Mouse (Mus musculus) frontal cortex, postnatal 14 days (tissue): Measurements from ENCODE around the gene Kif17.

Source experiments
- DNase-seq, 2 experiments: peaks; one replicate each; pipeline ENCODE4 v3.0.0; 2022; ENCODE audit warnings: low spot score in 2 of 2

Gene Kif17

GRCm38 (mm10) chr4:138250088-138250960 is at the start of gene Kif17, which contains the start of gene Sh2d5:
Gene Kif17, plus strand, starts transcription at chr4:138250435.
Gene Sh2d5, plus strand, starts transcription at chr4:138250403.
- peak; percentile 83 to 84 for DNase-seq

- no peak for DNase-seq
These were observed 49.5 kb upstream of the Kif17 start for GRCm38 (mm10) chr4:138200769-138201168.

- no peak for DNase-seq
These were observed 48.5 kb upstream of the Kif17 start for GRCm38 (mm10) chr4:138201696-138202095.

- no peak for DNase-seq
These were observed 40.1 kb upstream of the Kif17 start for GRCm38 (mm10) chr4:138210116-138210515.

GRCm38 (mm10) chr4:138213861-138214260 is 36.4 kb upstream of the Kif17 start:
- DNase-seq, result no peak

GRCm38 (mm10) chr4:138215671-138216199 is 34.5 kb upstream of the Kif17 start:
- no peak for DNase-seq

GRCm38 (mm10) chr4:138216200-138216890 is 33.9 kb upstream of the Kif17 start, which contains the start of gene Hp1bp3:
Gene Hp1bp3, plus strand, starts transcription at chr4:138216296.
- DNase-seq, result peak; percentile 52 to 71

- DNase-seq, result peak; percentile 96 to 97
These were observed 33.3 kb upstream of the Kif17 start for GRCm38 (mm10) chr4:138216891-138217392.

GRCm38 (mm10) chr4:138217441-138217840 is 32.8 kb upstream of the Kif17 start:
- peak in 1 of 2 experiments; percentile 32 for DNase-seq

GRCm38 (mm10) chr4:138217951-138218685 is 32.1 kb upstream of the Kif17 start:
- no peak for DNase-seq

- no peak for DNase-seq
These were observed 30.9 kb upstream of the Kif17 start for GRCm38 (mm10) chr4:138219331-138219730.

- no peak for DNase-seq
These were observed 29.5 kb upstream of the Kif17 start for GRCm38 (mm10) chr4:138220761-138221160.

- DNase-seq, result no peak
These were observed 28.8 kb upstream of the Kif17 start for GRCm38 (mm10) chr4:138221406-138221805.

- no peak for DNase-seq
These were observed 27.8 kb upstream of the Kif17 start for GRCm38 (mm10) chr4:138222396-138222795.

GRCm38 (mm10) chr4:138223623-138224022 is 26.6 kb upstream of the Kif17 start:
- no peak for DNase-seq

- peak; percentile 56 to 70 for DNase-seq
These were observed 3.2 kb upstream of the Kif17 start for GRCm38 (mm10) chr4:138246756-138247665.

- DNase-seq, result no peak
These were observed 1.6 kb downstream of the Kif17 start for GRCm38 (mm10) chr4:138251819-138252218.

GRCm38 (mm10) chr4:138252231-138252630 is 2.0 kb downstream of the Kif17 start:
- no peak for DNase-seq

GRCm38 (mm10) chr4:138257116-138257687 is 7.0 kb downstream of the Kif17 start:
- DNase-seq, result no peak

GRCm38 (mm10) chr4:138258663-138259062 is 8.4 kb downstream of the Kif17 start:
- no peak for DNase-seq
